In the genomic region with DNA sequence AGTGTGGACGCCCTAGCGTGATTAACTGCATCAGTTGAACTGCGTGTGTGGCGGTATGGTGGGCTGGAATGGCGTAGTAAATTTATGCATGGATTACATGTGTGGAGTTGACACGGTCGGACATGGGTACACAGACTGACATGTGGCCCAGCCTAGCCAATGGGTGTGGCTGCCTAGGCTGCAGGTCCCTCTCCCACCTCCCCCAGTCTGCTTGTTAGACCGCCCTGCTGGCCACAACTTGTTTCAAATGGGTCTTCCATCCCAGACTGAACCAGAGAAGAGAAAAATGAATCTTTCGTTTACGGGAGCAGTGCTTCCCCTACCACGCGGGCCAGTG, we compare ENCODE assay signal across 8 mouse cellular contexts. TPM values are rescaled to one million over a fixed set of nuclear protein-coding genes. Genes with fewer than 3 reads are reported as not detected.
DNase-seq lines count a peak whose midpoint lies in the region; ATAC-seq lines count a peak whose summit lies in the region.

No protein-coding gene starts in this region.

- ATAC-seq in CD4-positive, CD25-positive, alpha-beta regulatory T cell, adult 4 months, result no peak
- peak; percentile 54 for ATAC-seq in forebrain, embryonic 15.5 days (replicated peaks)

- H3K27ac ChIP-seq in forebrain, embryonic 15.5 days (replicated peaks), result peak overlapping the region; percentile 92

- H3K4me3 ChIP-seq in forebrain, embryonic 15.5 days, result peak overlapping the region; percentile 79

- DNase-seq in CD4-positive, CD25-positive, alpha-beta regulatory T cell, adult 2 months (ENCODE audit: low read depth, low spot score), result peak; percentile 39
- DNase-seq in cerebellum, adult 18-20 months, result peak; percentile 55 to 57
- peak; percentile 26 to 40 for DNase-seq in heart, postnatal 36 days
- DNase-seq in layer of hippocampus, postnatal 10 days (ENCODE audit: low spot score in 2 of 2), result peak; percentile 31 to 48
- DNase-seq in lung, postnatal 14 days, result peak; percentile 26
- peak; percentile 27 for DNase-seq in retina, postnatal 7 days (ENCODE audit: low read depth, low spot score)

- 1% methylated on average over 12 of the region's 12 CpGs for WGBS in forebrain, embryonic 15.5 days

- peak overlapping the region; percentile 96 for H3K9ac ChIP-seq in forebrain, embryonic 15.5 days (replicated peaks)

- intact Hi-C loops in heart, postnatal 36 days (cut with DNase I), result loop anchor here (2.0 kb wide), 1 partner anchor 40 kb away; no protein-coding TSS in a partner anchor

- H3K9me3 ChIP-seq in forebrain, embryonic 15.5 days, result no peaks in the 10 kb centered on the region

- peaks cover 41% of the 10 kb centered on the region for H3K4me1 ChIP-seq in forebrain, embryonic 15.5 days

- H3K36me3 ChIP-seq in forebrain, embryonic 15.5 days, result no peaks in the 10 kb centered on the region

- no peaks in the 10 kb centered on the region for H3K27me3 ChIP-seq in forebrain, embryonic 15.5 days

- peak overlapping the region; percentile 93 for H3K4me2 ChIP-seq in forebrain, embryonic 15.5 days (replicated peaks)

RNA-seq across cellular contexts. Expression of a gene that starts 0.7 kb away (rescaled TPM):
- polyA plus RNA-seq in CD4-positive, CD25-positive, alpha-beta regulatory T cell, adult 4 months (2017; shearing (Covaris generic)), result 1 to 10 TPM; 3.4 to 3.8 TPM
- polyA plus RNA-seq in forebrain, embryonic 15.5 days (2015; fragmentation: Nextera tagmentation; extraction: Ambion mirVana), result 41.6 and 42.7 TPM in 2 replicates
- total RNA-seq in heart, postnatal 36 days (2021), result 10 to 100 TPM; 22.9 to 23.8 TPM
- 10 to 100 TPM; 65.8 to 70.8 TPM for total RNA-seq in layer of hippocampus, postnatal 10 days (2021)
